ENCODE assay signal across 9 mouse cellular contexts in the genomic region with DNA sequence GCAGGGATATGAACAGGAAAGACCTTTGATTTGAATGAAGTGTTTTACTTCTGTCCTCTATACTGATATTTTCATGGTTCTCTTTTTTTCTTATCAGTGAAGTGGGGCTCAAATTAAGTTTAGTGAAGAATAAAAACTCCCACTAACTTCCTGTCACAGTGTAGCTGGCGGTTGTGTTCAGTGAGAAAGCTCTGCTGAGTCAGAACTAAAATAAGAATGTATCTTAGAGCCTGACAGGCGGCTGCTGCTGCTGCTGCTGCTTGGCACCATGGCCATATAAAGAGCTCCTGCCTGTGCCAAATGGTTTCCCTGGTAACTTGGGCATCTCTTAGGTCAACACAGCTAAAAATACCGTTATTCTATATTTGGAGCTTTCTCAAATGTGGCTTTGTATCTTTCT.
A peak's percentile ranks its signal among the peaks of the same experiment; 100 is the strongest.
DNase-seq lines count a peak whose midpoint lies in the region; ATAC-seq and TF ChIP-seq lines count a peak whose summit lies in the region.
"Had no signal": no experiment of that assay in that cellular context is flagged by ENCODE, and none has a peak within 500 bp of the region (broad histone marks: within the 10 kb centered on the region; RNA-seq: fewer than 3 reads in every experiment).

No protein-coding gene starts in this region.

- TF ChIP-seq CTCF in embryonic fibroblast, embryonic 13.5 days (IDR thresholded peaks at IDR 0.05; ENCODE audit: borderline replicate concordance, insufficient read depth, low read length): no peak

- H3K36me3 ChIP-seq in kidney, embryonic 14.5 days (ENCODE audit: control insufficient read depth, insufficient read depth, low read length): no peaks in the 10 kb centered on the region
- no peaks in the 10 kb centered on the region for H3K36me3 ChIP-seq in hindbrain, embryonic 12.5 days

- no peak for DNase-seq in kidney, postnatal 14 days
- DNase-seq in MEL-GATA-1-ER (ENCODE audit: extremely low read depth, low read depth): peak; percentile 78
- peak; percentile 77 to 87 for DNase-seq in right cerebral cortex, postnatal 36 days (ENCODE audit: low spot score in 2 of 2)
- no peak for DNase-seq in testis, postnatal 10 days (ENCODE audit: low spot score)

- ATAC-seq in kidney, embryonic 14.5 days (ENCODE audit: low FRiP score, low TSS enrichment): peak; percentile 75; the same call in 1 of the 2 replicates
- ATAC-seq in hindbrain, embryonic 12.5 days (ENCODE audit: low FRiP score): peak; percentile 57
- ATAC-seq in megakaryocyte, adult 5-6 weeks (ENCODE audit: poor library complexity, severe bottlenecking): peak; percentile 28; the same call in 1 of the 2 replicates

- no peak overlapping the region for H3K9ac ChIP-seq in kidney, embryonic 14.5 days (ENCODE audit: low read depth, low read length)
- H3K9ac ChIP-seq in hindbrain, embryonic 12.5 days: no peak overlapping the region
- H3K9ac ChIP-seq: liver, embryonic 14.5 days had no signal

- peaks cover 16% of the 10 kb centered on the region; the same call in 1 of the 2 replicates for H3K4me1 ChIP-seq in kidney, embryonic 14.5 days (ENCODE audit: control insufficient read depth, insufficient read depth, low read length)
- peaks cover 19% of the 10 kb centered on the region for H3K4me1 ChIP-seq in embryonic fibroblast, embryonic 13.5 days (ENCODE audit: control insufficient read depth, insufficient read depth, low read length)
- peaks cover 17% of the 10 kb centered on the region for H3K4me1 ChIP-seq in hindbrain, embryonic 12.5 days

- TF ChIP-seq POLR2A in embryonic fibroblast, embryonic 13.5 days (IDR thresholded peaks at IDR 0.05; ENCODE audit: low read depth, low read length): no peak

- H3K4me2 ChIP-seq in kidney, embryonic 14.5 days (replicated peaks; ENCODE audit: low read depth, low read length): no peak overlapping the region
- no peak overlapping the region for H3K4me2 ChIP-seq in hindbrain, embryonic 12.5 days (replicated peaks)

- no peaks in the 10 kb centered on the region for H3K9me3 ChIP-seq in kidney, embryonic 14.5 days (ENCODE audit: control insufficient read depth, low read length)
- H3K9me3 ChIP-seq in hindbrain, embryonic 12.5 days (replicated peaks): no peaks in the 10 kb centered on the region

- 31% methylated on average over 3 of the region's 3 CpGs for WGBS in kidney, embryonic 14.5 days
- 42% methylated on average over 3 of the region's 3 CpGs for WGBS in hindbrain, embryonic 12.5 days

- peak overlapping the region; percentile 43; the same call in 1 of the 2 replicates for H3K27ac ChIP-seq in kidney, embryonic 14.5 days (ENCODE audit: low read depth, low read length)
- H3K27ac ChIP-seq in embryonic fibroblast, embryonic 13.5 days (ENCODE audit: insufficient read depth, low read length): peak overlapping the region; percentile 89
- H3K27ac ChIP-seq in hindbrain, embryonic 12.5 days: peak overlapping the region; percentile 75; the same call in 1 of the 2 replicates
- H3K27ac ChIP-seq: liver, embryonic 14.5 days had no signal

- no peaks in the 10 kb centered on the region for H3K27me3 ChIP-seq in kidney, embryonic 14.5 days (ENCODE audit: control insufficient read depth, insufficient read depth, low read length)
- no peaks in the 10 kb centered on the region for H3K27me3 ChIP-seq in hindbrain, embryonic 12.5 days

- H3K4me3 ChIP-seq in kidney, embryonic 14.5 days (ENCODE audit: low read length): no peak overlapping the region
- H3K4me3 ChIP-seq in embryonic fibroblast, embryonic 13.5 days (ENCODE audit: insufficient read depth, low read length): no peak overlapping the region
- no peak overlapping the region for H3K4me3 ChIP-seq in hindbrain, embryonic 12.5 days

Comparison
In these comparisons a context has a peak if more than half of its experiments do, and no peak if none do; other contexts are left out.
1. DNase-seq: peak in MEL-GATA-1-ER (single experiment) and right cerebral cortex, postnatal 36 days (2 of 2); none in kidney, postnatal 14 days (single experiment) and testis, postnatal 10 days (single experiment).
2. Peak in every context shown above with its lines, with median percentiles within 50 percentile points of each other: ATAC-seq and H3K27ac ChIP-seq.